Mouse (Mus musculus): Measurements from ENCODE around the gene Olfr338.
"Not testable (repeated sequence)": the region's sequence is repeated elsewhere in the genome, so short reads cannot be mapped to it uniquely, and the experiment has no call there.

The Olfr338 gene

GRCm38 (mm10) chr2:36373219-36373618, at the start of gene Olfr338:
Gene Olfr338, plus strand, starts transcription at chr2:36373519.
- no peak for DNase-seq (ENCODE audit: low spot score)

GRCm38 (mm10) chr2:36415174-36415573, 41.9 kb downstream of the Olfr338 start:
- not testable (repeated sequence) for DNase-seq (ENCODE audit: low spot score)

- not testable (repeated sequence) for DNase-seq (ENCODE audit: low spot score)
Measured at GRCm38 (mm10) chr2:36415591-36415990, 42.3 kb downstream of the Olfr338 start.

- DNase-seq (ENCODE audit: low spot score), result no peak
Measured at GRCm38 (mm10) chr2:36418647-36419046, 45.3 kb downstream of the Olfr338 start, which contains the start of gene Olfr339. Gene Olfr339, plus strand, starts transcription at chr2:36418947.
